ENCODE assay signal across 8 mouse cellular contexts in the genomic region with DNA sequence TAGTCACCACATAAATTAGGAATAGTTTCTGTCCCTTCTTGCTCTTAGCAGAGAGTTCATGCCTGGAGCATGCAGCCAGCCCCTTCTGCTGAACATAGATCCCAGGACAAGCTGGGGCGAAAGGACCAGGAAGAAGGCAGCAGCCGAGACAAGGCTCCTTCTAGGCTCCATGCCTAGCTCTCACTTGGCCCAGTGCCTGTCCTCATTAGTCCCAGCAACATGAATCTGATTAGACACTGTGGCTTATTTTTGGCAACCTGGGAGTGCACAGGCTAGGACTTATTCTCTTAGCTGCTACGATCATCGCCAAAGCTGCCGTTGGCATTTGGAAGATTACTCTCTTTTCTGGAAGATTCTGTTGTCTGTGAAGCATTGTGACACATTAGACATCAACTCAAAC.
A peak's percentile ranks its signal among the peaks of the same experiment; 100 is the strongest.
DNase-seq lines count a peak whose midpoint lies in the region; ATAC-seq lines count a peak whose summit lies in the region.

No protein-coding gene starts in this region.

- H3K4me1 ChIP-seq in lung, embryonic 15.5 days = 0 out of 2 replicates have a peak, but pooled peaks cover 10% of the 10 kb centered on the region

- no peak overlapping the region for H3K9ac ChIP-seq in lung, embryonic 15.5 days

- no peak overlapping the region for H3K4me3 ChIP-seq in lung, embryonic 15.5 days

- no peak overlapping the region for H3K27ac ChIP-seq in lung, embryonic 15.5 days

- H3K4me2 ChIP-seq in lung, embryonic 15.5 days = no peak overlapping the region

- DNase-seq in lung, postnatal 25 days (ENCODE audit: low spot score) = no peak
- DNase-seq in cerebellum, postnatal 4 days (ENCODE audit: low spot score in 2 of 2) = peak; percentile 44 to 82
- DNase-seq in kidney, adult 8-10 months = peak; percentile 11 to 27
- peak; percentile 60 to 71 for DNase-seq in left cerebral cortex, postnatal 36 days (ENCODE audit: low spot score in 2 of 2)
- no peak for DNase-seq in thymus, postnatal 0 days (ENCODE audit: low spot score)
- DNase-seq in spleen, postnatal 36 days (ENCODE audit: low spot score in 2 of 2) = no peak
- no peak for DNase-seq in adrenal gland, adult 2 months

- ATAC-seq in lung, embryonic 15.5 days (ENCODE audit: borderline replicate concordance, extremely low read depth, low FRiP score, low TSS enrichment) = peak; percentile 62; the same call in 1 of the 2 replicates

- no peaks in the 10 kb centered on the region for H3K27me3 ChIP-seq in lung, embryonic 15.5 days

- H3K9me3 ChIP-seq in lung, embryonic 15.5 days = no peaks in the 10 kb centered on the region

- intact Hi-C loops in left cerebral cortex, postnatal 36 days (cut with DNase I) = loop anchor here (10.0 kb wide), 1 partner anchor 110 kb away; the partner anchor contains the start of gene Ptpro

- no peaks in the 10 kb centered on the region for H3K36me3 ChIP-seq in lung, embryonic 15.5 days

- 57% methylated on average over 5 of the region's 5 CpGs for WGBS in lung, embryonic 15.5 days

Comparison
In these comparisons a context has a peak if more than half of its experiments do, and no peak if none do; other contexts are left out.
1. DNase-seq: peak in cerebellum, postnatal 4 days (2 of 2), kidney, adult 8-10 months (2 of 2) and left cerebral cortex, postnatal 36 days (2 of 2); none in lung, postnatal 25 days (single experiment), thymus, postnatal 0 days (single experiment), spleen, postnatal 36 days (0 of 2) and adrenal gland, adult 2 months (single experiment).